Mouse (Mus musculus): ENCODE measurements at regions not wholly inside any gene's neighbourhood (a gene's known extent, or its start where the extent isn't known, plus 50 kb on each side); places are given as distances from the start of the nearest gene placed in this dataset.
"Not testable (repeated sequence)": the region's sequence is repeated elsewhere in the genome, so short reads cannot be mapped to it uniquely, and the experiment has no call there.

DNA sequence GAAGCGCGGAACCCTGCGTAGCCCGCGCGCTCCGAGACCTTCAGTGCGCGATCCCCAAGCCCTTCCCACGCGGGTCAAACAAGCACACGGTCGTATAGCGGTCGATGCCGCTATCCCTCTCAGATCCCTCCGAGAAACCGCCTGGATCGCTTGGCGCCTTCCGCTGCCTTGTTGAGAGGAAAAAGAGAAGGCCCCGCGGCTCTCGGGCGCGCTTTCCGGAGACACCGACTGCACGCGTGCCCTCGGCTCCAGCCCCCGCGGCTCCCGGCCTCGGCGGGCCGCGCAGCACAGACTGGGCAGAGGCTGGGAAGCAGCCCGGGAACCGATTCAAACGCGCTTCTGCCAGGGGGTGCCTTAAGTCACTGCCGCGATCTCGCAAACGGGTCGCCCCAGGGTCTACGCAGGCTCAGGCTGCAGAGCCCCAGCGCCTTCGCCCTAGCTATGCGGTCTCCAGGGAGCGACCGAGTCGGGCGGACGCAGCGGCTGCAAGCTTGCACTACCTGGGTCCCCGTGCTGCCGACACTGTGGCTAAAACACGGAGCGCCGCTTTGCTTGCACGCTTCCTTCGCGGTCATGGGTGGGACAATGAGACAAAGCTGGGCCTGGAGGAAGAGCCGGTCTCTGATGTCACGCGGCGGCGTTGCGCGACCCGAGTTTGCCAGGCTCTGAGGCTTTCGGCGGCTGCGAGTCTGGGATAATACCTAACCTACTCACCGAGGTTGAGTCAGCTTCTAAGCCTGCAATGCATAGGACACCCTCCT is 87.3 kb downstream of the Crisp4 start:
- Histone ChIP-seq H3K27ac (0 out of 2 replicates have a peak overlapping the region, but pooled peaks have one; percentile 18), H3K9me3 (no peaks in the 10 kb centered on the region), H3K4me1 (0 out of 2 replicates have a peak, but pooled peaks cover 7% of the 10 kb centered on the region), H3K27me3 (ENCODE audit: insufficient read depth, poor library complexity, severe bottlenecking) (peaks cover 42% of the 10 kb centered on the region), H3K36me3 (no peaks in the 10 kb centered on the region), H3K4me3 (peak overlapping the region; percentile 71)
- DNase-seq (ENCODE audit: low spot score): no peak
- under 1% methylated on average over 77 of the region's 77 CpGs for WGBS

- H3K27me3 ChIP-seq (ENCODE audit: insufficient read depth, poor library complexity, severe bottlenecking): peaks cover 42% of the 10 kb centered on the region
- H3K36me3 ChIP-seq: no peaks in the 10 kb centered on the region
- 0 out of 2 replicates have a peak overlapping the region, but pooled peaks have one; percentile 18 for H3K27ac ChIP-seq
- H3K9me3 ChIP-seq: no peaks in the 10 kb centered on the region
- DNase-seq (ENCODE audit: low spot score): no peak
- 1% methylated on average over 26 of the region's 26 CpGs for WGBS
- peak overlapping the region; percentile 71 for H3K4me3 ChIP-seq
- H3K4me1 ChIP-seq: 0 out of 2 replicates have a peak, but pooled peaks cover 7% of the 10 kb centered on the region
Observed at GRCm38 (mm10) chr1:18057646-18058210, 88.0 kb downstream of the Crisp4 start.

DNA sequence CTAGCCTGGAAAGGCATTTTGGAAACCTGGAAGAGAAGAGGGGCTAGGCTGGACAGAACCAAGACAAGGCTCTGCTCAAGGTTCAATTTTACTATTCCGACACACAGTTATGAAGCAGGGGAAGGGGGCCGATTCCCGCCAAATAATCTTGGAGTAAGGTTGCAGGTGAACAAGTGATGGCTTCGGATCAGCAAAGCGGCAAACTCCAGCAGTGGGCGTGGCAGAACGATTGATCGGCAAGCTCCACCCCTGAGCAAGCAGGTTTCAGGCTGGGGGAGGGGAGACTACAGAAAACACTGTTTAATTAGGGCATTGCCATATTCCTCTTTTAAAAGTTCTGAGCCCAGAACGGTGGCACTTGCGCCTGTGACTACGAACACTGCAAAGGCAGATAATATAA is 88.7 kb downstream of the Crisp4 start:
- H3K36me3 ChIP-seq; H3K27ac ChIP-seq; H3K9me3 ChIP-seq; DNase-seq (ENCODE audit: low spot score); H3K4me1 ChIP-seq: not testable (repeated sequence)
- Histone ChIP-seq H3K27me3 (ENCODE audit: insufficient read depth, poor library complexity, severe bottlenecking) (peaks cover 42% of the 10 kb centered on the region), H3K4me3 (peak overlapping the region; percentile 71)
- WGBS: 10% methylated on average over 11 of the region's 11 CpGs

DNA sequence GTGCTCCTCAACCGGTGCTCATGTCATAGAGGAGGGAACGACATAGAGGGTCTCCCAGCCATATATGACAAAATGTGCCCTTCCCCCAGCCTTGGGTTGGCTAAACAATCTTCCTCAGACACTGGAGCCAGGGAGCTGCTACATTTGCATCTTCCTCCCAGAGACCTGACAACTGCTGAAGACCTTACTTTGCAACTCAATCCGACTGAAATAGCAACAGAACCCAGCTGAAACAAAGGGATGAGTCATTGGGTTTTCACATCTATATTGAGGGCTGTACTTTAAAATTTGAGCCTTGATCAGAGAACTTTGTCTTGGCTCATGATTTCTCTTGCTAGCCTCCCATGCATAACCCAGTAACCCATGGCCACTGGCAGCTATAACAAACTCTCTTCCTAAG is 115.5 kb downstream of the Crisp4 start:
- Histone ChIP-seq H3K36me3 (no peaks in the 10 kb centered on the region), H3K27me3 (ENCODE audit: insufficient read depth, poor library complexity, severe bottlenecking) (no peaks in the 10 kb centered on the region), H3K4me3 (no peak overlapping the region), H3K9me3 (no peaks in the 10 kb centered on the region), H3K4me1 (no peaks in the 10 kb centered on the region), H3K27ac (no peak overlapping the region)
- no peak for DNase-seq (ENCODE audit: low spot score)
- 55% methylated on average over 3 of the region's 3 CpGs for whole genome bisulfite sequencing

GRCm38 (mm10) chr1:18012941-18013340 is 132.8 kb downstream of the Crisp4 start:
- not testable (repeated sequence) for H3K27ac ChIP-seq; H3K27me3 ChIP-seq (ENCODE audit: insufficient read depth, poor library complexity, severe bottlenecking); H3K9me3 ChIP-seq; H3K36me3 ChIP-seq; H3K4me1 ChIP-seq; H3K4me3 ChIP-seq; DNase-seq (ENCODE audit: low spot score)

DNA sequence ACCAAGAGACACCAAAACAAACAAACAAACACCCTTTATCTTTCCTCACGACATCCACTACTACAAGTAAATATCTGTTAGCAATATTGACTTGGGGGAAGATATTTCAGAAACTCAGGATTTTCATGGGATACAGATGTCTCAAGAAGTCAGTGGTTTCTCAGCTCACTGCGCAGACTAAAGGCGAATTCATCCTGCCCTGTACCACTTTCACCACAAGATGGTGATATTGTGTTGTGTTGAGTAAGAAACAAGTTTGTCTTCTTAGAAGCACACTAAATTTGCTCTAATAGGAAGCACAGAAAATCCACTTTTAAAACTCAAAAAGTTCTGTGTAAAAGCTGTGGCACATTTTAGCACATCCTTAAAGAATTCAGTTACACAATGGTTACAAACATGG is 165.1 kb downstream of the Crisp4 start:
- no peak overlapping the region for H3K27ac ChIP-seq
- no peaks in the 10 kb centered on the region for H3K36me3 ChIP-seq
- no peaks in the 10 kb centered on the region for H3K4me1 ChIP-seq
- no peak for DNase-seq (ENCODE audit: low spot score)
- H3K27me3 ChIP-seq (ENCODE audit: insufficient read depth, poor library complexity, severe bottlenecking): no peaks in the 10 kb centered on the region
- no peak overlapping the region for H3K4me3 ChIP-seq
- H3K9me3 ChIP-seq: no peaks in the 10 kb centered on the region
- WGBS: 8% methylated on average over 3 of the region's 3 CpGs

DNA sequence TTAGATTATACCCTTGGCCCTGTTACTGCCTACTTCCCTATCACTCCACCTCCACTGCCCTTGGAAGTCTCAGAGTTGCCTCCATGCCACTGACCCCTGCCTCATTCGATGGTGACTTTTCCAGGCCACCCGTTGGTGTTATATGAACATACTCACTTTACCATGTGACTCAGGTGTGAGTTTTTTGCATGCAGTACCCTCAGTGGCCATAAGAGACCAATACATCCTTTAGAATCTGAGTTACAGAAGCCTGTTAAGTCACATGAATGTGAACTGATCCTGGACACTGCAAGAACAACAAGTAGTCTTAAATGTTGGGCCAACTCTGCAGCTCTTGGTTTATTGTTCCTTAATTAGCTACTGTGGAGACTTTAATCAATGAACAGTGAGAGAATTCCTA is 167.6 kb downstream of the Crisp4 start:
- no peaks in the 10 kb centered on the region for H3K27me3 ChIP-seq (ENCODE audit: insufficient read depth, poor library complexity, severe bottlenecking)
- no peak overlapping the region for H3K4me3 ChIP-seq
- no peak for DNase-seq (ENCODE audit: low spot score)
- no peak overlapping the region for H3K27ac ChIP-seq
- no peaks in the 10 kb centered on the region for H3K9me3 ChIP-seq
- no peaks in the 10 kb centered on the region for H3K4me1 ChIP-seq
- no peaks in the 10 kb centered on the region for H3K36me3 ChIP-seq
- WGBS: 85% methylated on average over 2 of the region's 2 CpGs

DNA sequence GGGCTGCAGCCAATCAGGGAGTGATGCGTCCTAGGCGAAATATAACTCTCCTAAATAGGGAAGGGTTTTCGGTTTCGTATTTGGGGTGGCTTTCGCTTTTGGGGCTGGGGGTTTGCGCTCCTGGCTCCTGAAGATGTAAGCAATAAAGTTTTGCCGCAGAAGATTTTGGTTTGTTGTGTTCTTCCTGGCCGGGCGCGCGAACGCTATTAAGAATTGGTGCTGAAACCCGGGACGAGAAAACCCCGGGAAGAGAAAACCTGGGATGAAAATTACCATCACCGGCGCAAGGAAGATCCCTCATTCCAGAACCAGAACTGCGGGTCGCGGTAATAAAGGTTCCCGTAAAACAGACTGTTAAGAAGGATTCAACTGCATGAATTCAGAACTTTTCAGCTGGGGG is 188.8 kb downstream of the Crisp4 start:
- WGBS: 95% methylated on average over 17 of the region's 21 CpGs
- not testable (repeated sequence) for H3K27me3 ChIP-seq (ENCODE audit: insufficient read depth, poor library complexity, severe bottlenecking); H3K4me1 ChIP-seq; DNase-seq (ENCODE audit: low spot score); H3K36me3 ChIP-seq; H3K27ac ChIP-seq; H3K9me3 ChIP-seq; H3K4me3 ChIP-seq

- not testable (repeated sequence) for H3K36me3 ChIP-seq
Observed at GRCm38 (mm10) chr1:17932108-17932810, 213.4 kb downstream of the Crisp4 start.

More at GRCm38 (mm10) chr1:17932108-17932810, 213.4 kb downstream of the Crisp4 start:
- DNase-seq (ENCODE audit: low spot score); H3K27ac ChIP-seq; H3K4me3 ChIP-seq; H3K9me3 ChIP-seq; H3K27me3 ChIP-seq (ENCODE audit: insufficient read depth, poor library complexity, severe bottlenecking); H3K4me1 ChIP-seq: not testable (repeated sequence)
- 83% methylated on average over 4 of the region's 4 CpGs for WGBS
